Mouse (Mus musculus) CH12.LX (cell line): Measurements from ENCODE around the gene Pxn. TPM values are rescaled to one million over a fixed set of nuclear protein-coding genes. Genes with fewer than 3 reads are reported as not detected.
A peak's percentile ranks its signal among the peaks of the same experiment; 100 is the strongest.

ENCODE experiments used
- DNase-seq: peaks from one replicate; pipeline ENCODE4 v3.0.0-alpha.2; 2013; ENCODE audit errors: extremely low read depth
- H3K27ac ChIP-seq: 2 replicates; pipeline ENCODE4 v1.5.1; 2012; ENCODE audit warnings: low read depth, mild to moderate bottlenecking, control low read depth, moderate library complexity; ENCODE audit not compliant: insufficient read depth
- H3K27me3 ChIP-seq: replicated peaks from 2 replicates; pipeline ENCODE3; 2012; ENCODE audit warnings: inconsistent platforms
- H3K36me3 ChIP-seq, 2 experiments: replicated peaks in 1 of 2; 2 replicates each; pipeline versions ENCODE3 to v1.6.1; 2012; ENCODE audit warnings: inconsistent platforms in 1 of 2, low read length in 1 of 2, mild to moderate bottlenecking in 1 of 2, mixed read lengths in 1 of 2, moderate library complexity in 1 of 2; ENCODE audit not compliant: control insufficient read depth in 1 of 2, insufficient read depth in 1 of 2
- H3K4me1 ChIP-seq, 2 experiments: 2 replicates each; pipeline ENCODE4 v1.6.1; 2012; ENCODE audit warnings: inconsistent platforms in 1 of 2, moderate library complexity in 1 of 2; ENCODE audit not compliant: insufficient read depth in 2 of 2, control insufficient read depth in 1 of 2
- H3K4me2 ChIP-seq: 2 replicates; pipeline ENCODE4 v1.6.1; 2012; ENCODE audit warnings: low read depth, mild to moderate bottlenecking, control low read depth; ENCODE audit not compliant: poor library complexity, insufficient read depth, severe bottlenecking
- H3K4me3 ChIP-seq, 3 experiments: fragments of 150-350 bp in 1 of 3; sonication (generic) in 1 of 3; replicated peaks in 1 of 3; 2 replicates each; pipeline versions ENCODE3 to v1.5.1; 2011 to 2012; ENCODE audit warnings: low read depth in 2 of 3, low read length in 2 of 3, mild to moderate bottlenecking in 2 of 3, moderate library complexity in 2 of 3, control low read depth in 1 of 3, improper control_type of control experiment in 1 of 3, inconsistent platforms in 1 of 3, mixed read lengths in 1 of 3; ENCODE audit not compliant: poor library complexity in 1 of 3
- H3K79me2 ChIP-seq: replicated peaks from 2 replicates; pipeline ENCODE4 v1.6.1; 2012; ENCODE audit warnings: mild to moderate bottlenecking, moderate library complexity; ENCODE audit not compliant: control insufficient read depth, poor library complexity, insufficient read depth, severe bottlenecking; ENCODE audit errors: extremely low read depth
- H3K9ac ChIP-seq: 2 replicates; pipeline ENCODE4 v1.6.1; 2012; ENCODE audit warnings: low read depth, mild to moderate bottlenecking, control low read depth, moderate library complexity; ENCODE audit not compliant: insufficient read depth
- H3K9me3 ChIP-seq: replicated peaks from 2 replicates; pipeline ENCODE3; 2012; ENCODE audit warnings: low read length, inconsistent platforms, mixed read lengths
- CHD2 ChIP-seq: IDR thresholded peaks from 2 replicates; pipeline ENCODE4 v1.6.1; 2011; ENCODE audit warnings: low read length, improper control_type of control experiment
- E2F4 ChIP-seq: IDR thresholded peaks from 2 replicates; pipeline ENCODE4 v1.6.1; 2011; ENCODE audit warnings: low read depth, low read length, improper control_type of control experiment; ENCODE audit not compliant: insufficient replicate concordance
- EP300 ChIP-seq: IDR thresholded peaks from 2 replicates; pipeline ENCODE4 v1.6.1; 2011; ENCODE audit warnings: low read length, improper control_type of control experiment
- ETS1 ChIP-seq: conservative IDR thresholded peaks from 2 replicates; pipeline ENCODE4 v1.6.1; 2012; ENCODE audit warnings: low read depth, mild to moderate bottlenecking, inconsistent platforms, low read length, improper control_type of control experiment, moderate library complexity
- GABPA ChIP-seq: IDR thresholded peaks from 2 replicates; pipeline ENCODE4 v1.6.1; 2012; ENCODE audit warnings: low read depth, low read length, improper control_type of control experiment, inconsistent platforms; ENCODE audit not compliant: insufficient replicate concordance
- HCFC1 ChIP-seq: IDR thresholded peaks from 2 replicates; pipeline ENCODE4 v1.6.1; 2012; ENCODE audit warnings: low read depth, mild to moderate bottlenecking, inconsistent platforms, low read length, improper control_type of control experiment
- KAT2A ChIP-seq: IDR thresholded peaks from 2 replicates; pipeline ENCODE4 v1.6.1; 2012; ENCODE audit warnings: low read length, improper control_type of control experiment, inconsistent platforms; ENCODE audit not compliant: insufficient replicate concordance
- MAFK ChIP-seq: IDR thresholded peaks from 2 replicates; pipeline ENCODE4 v1.6.1; 2011; ENCODE audit warnings: low read length, improper control_type of control experiment; ENCODE audit not compliant: insufficient replicate concordance
- MAZ ChIP-seq: IDR thresholded peaks from 2 replicates; pipeline ENCODE4 v1.6.1; 2012; ENCODE audit warnings: low read depth, mild to moderate bottlenecking, inconsistent platforms, low read length, improper control_type of control experiment, moderate library complexity
- MYC ChIP-seq: IDR thresholded peaks from 2 replicates; pipeline ENCODE4 v1.6.1; 2011; ENCODE audit warnings: low read depth, mild to moderate bottlenecking, improper control_type of control experiment, low read length
- NELFE ChIP-seq: IDR thresholded peaks from 2 replicates; pipeline ENCODE4 v1.6.1; 2011; ENCODE audit warnings: low read depth, low read length, improper control_type of control experiment
- POLR2A ChIP-seq: IDR thresholded peaks from 2 replicates; pipeline ENCODE4 v1.6.1; 2011; ENCODE audit warnings: low read depth, mild to moderate bottlenecking, improper control_type of control experiment, low read length
- TBP ChIP-seq: conservative IDR thresholded peaks from 2 replicates; pipeline ENCODE4 v1.6.1; 2011; ENCODE audit warnings: low read depth, low read length, improper control_type of control experiment
- TCF12 ChIP-seq: IDR thresholded peaks from 2 replicates; pipeline ENCODE4 v1.6.1; 2014; ENCODE audit warnings: low read depth, mild to moderate bottlenecking, inconsistent platforms, low read length, improper control_type of control experiment
- UBTF ChIP-seq: IDR thresholded peaks from 2 replicates; pipeline ENCODE4 v1.6.1; 2012; ENCODE audit warnings: low read depth, mild to moderate bottlenecking, inconsistent platforms, low read length, improper control_type of control experiment, moderate library complexity
- ZC3H11A ChIP-seq: IDR thresholded peaks from 2 replicates; pipeline ENCODE4 v1.6.1; 2012; ENCODE audit warnings: low read depth, mild to moderate bottlenecking, inconsistent platforms, low read length, improper control_type of control experiment
- ZKSCAN1 ChIP-seq: IDR thresholded peaks from 2 replicates; pipeline ENCODE4 v1.6.1; 2012; ENCODE audit warnings: low read depth, inconsistent platforms, low read length, improper control_type of control experiment, borderline replicate concordance
- ZMIZ1 ChIP-seq: IDR thresholded peaks from 2 replicates; pipeline ENCODE4 v1.6.1; 2012; ENCODE audit warnings: low read depth, mild to moderate bottlenecking, inconsistent platforms, low read length, improper control_type of control experiment
- ZNF384 ChIP-seq: IDR thresholded peaks from 2 replicates; pipeline ENCODE4 v1.6.1; 2012; ENCODE audit warnings: low read depth, low read length, improper control_type of control experiment, inconsistent platforms
- dilution Hi-C: fragments of 300-500 bp; cut with MboI; formaldehyde crosslinking; loops from 2 replicates; pipeline ENCODE4 v1.14.3; 2020; ENCODE audit warnings: low sequenced_read_pairs; ENCODE audit not compliant: extremely low pct_unique_long_range_greater_than_20kb, extremely low pct_ligation_motif_present
- in situ Hi-C: fragments of 300-500 bp; cut with MboI; formaldehyde crosslinking; loops from 3 replicates; pipeline ENCODE4 v1.14.3; 2019; ENCODE audit warnings: low sequenced_read_pairs, low pct_ligation_motif_present, low pct_unique_long_range_greater_than_20kb, mixed read lengths
- polyA plus RNA-seq: library from polyadenylated mRNA; unstranded; fragments of >175 nt; gene quantifications from 2 replicates; pipeline ENCODE4 v1.2.1, GENCODE M21; 2012; ENCODE audit warnings: low read depth; ENCODE audit not compliant: insufficient read length
- total RNA-seq, 2 experiments: library from RNA; depleted of rRNA; stranded (reverse); fragments of 300-350 nt in 1 of 2; fragments of >200 nt in 1 of 2; gene quantifications; 2 replicates each; pipeline ENCODE4 v1.2.3; 2012 to 2014

The Pxn gene
- total and polyA plus RNA-seq, 3 experiments, result 17.0 to 43.4 (median 21.1) TPM

- 0 out of 2 replicates have a peak, but pooled peaks cover 2% of the 10 kb centered on the region for H3K79me2 ChIP-seq
- no peaks in the 10 kb centered on the region for H3K9me3 ChIP-seq
- TF ChIP-seq MYC (no peak), MAFK (no peak), ZKSCAN1 (no peak), E2F4 (no peak), EP300 (no peak), GABPA (no peak)
- TF ChIP-seq, all 38 proteins: peak for 0
- H3K36me3 ChIP-seq, result peaks cover 0 to 46% of the 10 kb centered on the region in 2 experiments
- no peaks in the 10 kb centered on the region for H3K27me3 ChIP-seq
- peaks cover 20 to 58% of the 10 kb centered on the region in 2 experiments for H3K4me1 ChIP-seq
- dilution Hi-C loops, result no loop called here
- no peak overlapping the region for H3K27ac ChIP-seq
- no peak overlapping the region; the same call in 1 of the 2 replicates for H3K4me2 ChIP-seq
- DNase-seq, result no peak
- no peak overlapping the region for H3K4me3 ChIP-seq
- H3K9ac ChIP-seq, result 0 out of 2 replicates have a peak overlapping the region, but pooled peaks have one; percentile 25
- in situ Hi-C loops, result no loop called here
These were observed 16.1 kb downstream of the Pxn start for GRCm38 (mm10) chr5:115522531-115522930.

DNA sequence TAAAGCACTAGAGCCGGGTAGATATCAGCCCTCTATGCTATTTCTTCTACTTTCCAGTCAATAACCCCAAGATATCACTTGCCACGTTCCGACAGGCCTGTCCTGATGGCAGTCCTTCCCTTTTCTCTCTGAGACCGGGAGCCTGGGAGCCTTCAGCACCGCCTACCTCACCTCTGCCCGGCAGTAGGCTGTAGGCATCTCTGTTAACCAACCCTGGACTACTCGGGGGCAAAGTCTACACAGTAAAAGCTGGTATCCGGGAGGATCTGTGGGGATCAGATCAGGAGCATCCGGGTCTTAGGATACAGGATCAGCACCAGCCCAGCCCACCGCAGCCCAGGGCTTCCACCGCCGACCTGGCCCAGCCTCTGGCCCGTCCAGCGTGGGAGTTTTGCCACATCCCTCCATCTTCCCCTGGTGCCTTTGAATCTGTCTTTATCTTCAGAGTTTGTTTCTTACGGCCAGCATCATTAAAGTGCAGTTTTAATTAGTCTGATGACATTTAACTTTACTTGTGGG is 16.6 kb downstream of the Pxn start:
- TF ChIP-seq MAFK, result no peak
- no peak for TF ChIP-seq ZKSCAN1
- TF ChIP-seq EP300, result no peak
- TF ChIP-seq NELFE, result no peak
- no peak for TF ChIP-seq KAT2A
- no peak for TF ChIP-seq ZC3H11A
- no peak for TF ChIP-seq ETS1
- no peak for TF ChIP-seq TCF12
- no peak for TF ChIP-seq ZNF384
- TF ChIP-seq POLR2A, result no peak
- no peak for TF ChIP-seq MAZ
- no peak for TF ChIP-seq TBP
- TF ChIP-seq ZMIZ1, result no peak
- no peak for TF ChIP-seq HCFC1
- TF ChIP-seq CHD2, result no peak
- TF ChIP-seq UBTF, result no peak
- TF ChIP-seq, all 38 proteins: peak for 0
- Histone ChIP-seq H3K9ac (no peak overlapping the region), H3K4me1 (peaks cover 19 to 56% of the 10 kb centered on the region in 2 experiments), H3K4me3 (no peak overlapping the region), H3K27me3 (no peaks in the 10 kb centered on the region), H3K27ac (no peak overlapping the region), H3K4me2 (no peak overlapping the region), H3K36me3 (peaks cover 0 to 47% of the 10 kb centered on the region in 2 experiments), H3K79me2 (0 out of 2 replicates have a peak, but pooled peaks cover 2% of the 10 kb centered on the region), H3K9me3 (no peaks in the 10 kb centered on the region)
- dilution Hi-C loops (no loop called here), in situ Hi-C loops (no loop called here)
- DNase-seq, result no peak
